Mouse (Mus musculus) thymus, adult 2 months (tissue): ENCODE data around the gene Shq1. TPM values are rescaled to one million over a fixed set of nuclear protein-coding genes. Genes with fewer than 3 reads are reported as not detected.

ENCODE experiments used
- DNase-seq: peaks from one replicate; pipeline ENCODE4 v3.0.0; 2021
- H3K27ac ChIP-seq: fragments of 200-500 bp; 2 replicates; pipeline ENCODE4 v1.5.1; 2012; ENCODE audit warnings: low read length, control low read depth; ENCODE audit not compliant: control insufficient read depth, insufficient read depth
- H3K27me3 ChIP-seq: fragments of 200-500 bp; 2 replicates; pipeline ENCODE4 v1.6.1; 2012; ENCODE audit warnings: mild to moderate bottlenecking, low read length, moderate library complexity, mixed read lengths; ENCODE audit not compliant: control insufficient read depth, insufficient read depth
- H3K36me3 ChIP-seq: fragments of 200-500 bp; 2 replicates; pipeline ENCODE4 v1.6.1; 2012; ENCODE audit warnings: mild to moderate bottlenecking, low read length, moderate library complexity; ENCODE audit not compliant: control insufficient read depth, insufficient read depth
- H3K4me1 ChIP-seq: fragments of 200-500 bp; replicated peaks from 2 replicates; pipeline ENCODE4 v1.6.1; 2012; ENCODE audit warnings: low read length; ENCODE audit not compliant: control insufficient read depth, insufficient read depth
- H3K4me3 ChIP-seq: fragments of 200-500 bp; 2 replicates; pipeline ENCODE4 v1.5.1; 2012; ENCODE audit warnings: mild to moderate bottlenecking, low read length, control low read depth, moderate library complexity; ENCODE audit not compliant: control insufficient read depth, insufficient read depth
- CTCF ChIP-seq: fragments of 200-500 bp; IDR thresholded peaks from 2 replicates; pipeline ENCODE4 v1.5.1; 2012; ENCODE audit warnings: mild to moderate bottlenecking, control low read depth, low read length, moderate library complexity, borderline replicate concordance; ENCODE audit not compliant: control insufficient read depth, poor library complexity, insufficient read depth; ENCODE audit errors: extremely low read depth
- POLR2A ChIP-seq: fragments of 200-500 bp; IDR thresholded peaks from 2 replicates; pipeline ENCODE4 v1.6.1; 2012; ENCODE audit warnings: mild to moderate bottlenecking, low read length, control low read depth, moderate library complexity; ENCODE audit not compliant: control insufficient read depth, poor library complexity, insufficient read depth; ENCODE audit errors: extremely low read depth
- WGBS: fragments of 180-500 bp; shearing (Covaris S2); methylation state at CpG from one replicate; pipeline ENCODE4 v1.1.7; 2018; 5-methylcytosine and 5-hydroxymethylcytosine counted together
- polyA plus RNA-seq: library from polyadenylated mRNA; depleted of rRNA; stranded (reverse); fragments of >200 nt; gene quantifications from 2 replicates; pipeline ENCODE4 v1.2.3, GENCODE M21; 2012

The Shq1 gene
- polyA plus RNA-seq, 1 experiment, result 5.1 TPM

GRCm38 (mm10) chr6:100566774-100567173, 104.2 kb downstream of the Shq1 start:
- Histone ChIP-seq H3K4me1 (peaks cover 14% of the 10 kb centered on the region), H3K4me3 (no peak overlapping the region), H3K27ac (no peak overlapping the region), H3K27me3 (no peaks in the 10 kb centered on the region; the same call in 1 of the 2 replicates), H3K36me3 (no peaks in the 10 kb centered on the region)
- DNase-seq, result no peak
- 89% methylated on average over 6 of the region's 6 CpGs for WGBS
- TF ChIP-seq CTCF (no peak), POLR2A (no peak)

DNA sequence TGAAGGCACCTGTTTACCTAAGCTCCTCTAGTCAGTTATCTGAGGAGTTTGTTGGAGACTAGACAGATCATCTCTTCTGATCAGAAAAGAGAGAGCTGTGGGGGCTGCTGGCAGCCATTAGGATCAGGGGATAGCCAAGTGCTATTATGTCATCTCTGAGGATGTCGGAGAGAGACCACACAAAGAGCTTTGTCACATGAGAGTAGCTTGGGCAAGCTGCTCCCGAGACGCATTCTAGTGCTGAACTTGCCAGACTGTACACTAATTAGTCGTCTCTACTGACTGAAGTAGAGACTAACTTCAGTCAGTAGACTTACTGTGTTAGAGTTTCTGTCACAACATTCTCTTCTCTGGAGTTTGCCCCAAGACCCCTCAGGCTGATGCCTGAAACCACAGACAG, 106.4 kb downstream of the Shq1 start:
- WGBS, result 91% methylated on average over 4 of the region's 4 CpGs
- no peak for TF ChIP-seq CTCF
- DNase-seq, result no peak
- no peak overlapping the region for H3K4me3 ChIP-seq
- no peaks in the 10 kb centered on the region; the same call in 1 of the 2 replicates for H3K27me3 ChIP-seq
- H3K36me3 ChIP-seq, result no peaks in the 10 kb centered on the region
- H3K4me1 ChIP-seq, result peaks cover 14% of the 10 kb centered on the region
- no peak overlapping the region for H3K27ac ChIP-seq

DNA sequence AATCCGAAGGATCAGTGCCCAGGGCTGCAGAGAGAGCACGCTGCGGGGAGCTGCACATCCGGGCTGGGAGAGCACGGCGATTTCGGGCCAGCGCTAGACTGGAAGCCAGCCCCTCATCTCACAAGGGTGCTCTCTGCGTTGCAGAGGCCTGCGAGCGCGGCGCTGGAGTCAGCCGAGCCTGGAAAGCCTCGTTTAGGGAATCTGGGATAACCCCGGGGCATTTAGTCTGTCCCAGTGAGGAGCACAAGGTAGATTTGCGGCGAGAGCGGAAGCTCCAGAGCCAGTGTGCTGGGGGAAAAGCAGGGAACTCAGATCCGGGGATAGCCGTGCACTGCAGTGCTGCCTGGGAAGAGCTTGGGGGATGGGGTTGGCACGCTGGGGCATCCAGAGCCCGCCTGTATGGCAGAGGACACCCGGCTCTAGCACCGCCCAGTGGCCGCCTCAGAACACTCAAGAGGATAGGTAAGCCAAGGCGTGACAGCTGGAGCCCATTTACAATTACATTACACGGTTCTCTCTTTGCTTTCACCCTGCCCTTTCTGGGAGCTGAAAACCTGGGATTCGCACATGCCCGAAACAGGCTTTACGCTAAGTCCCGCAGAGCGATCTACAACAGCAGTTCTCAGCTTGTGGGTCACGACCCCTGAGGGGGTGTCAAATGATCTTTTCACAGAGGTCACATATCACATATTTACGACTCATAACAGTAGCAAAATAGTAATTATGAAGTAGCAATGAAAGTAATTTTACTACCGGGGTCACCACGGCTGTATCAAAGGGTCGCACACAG, 107.2 kb downstream of the Shq1 start:
- no peaks in the 10 kb centered on the region for H3K36me3 ChIP-seq
- WGBS, result 14% methylated on average over 38 of the region's 38 CpGs
- DNase-seq, result peak; percentile 62
- TF ChIP-seq POLR2A (0 out of 2 replicates have a peak, but pooled peaks have one; percentile 4), CTCF (no peak)
- no peaks in the 10 kb centered on the region; the same call in 1 of the 2 replicates for H3K27me3 ChIP-seq
- peak overlapping the region; percentile 44 for H3K4me3 ChIP-seq
- H3K27ac ChIP-seq, result no peak overlapping the region
- peaks cover 14% of the 10 kb centered on the region for H3K4me1 ChIP-seq

DNA sequence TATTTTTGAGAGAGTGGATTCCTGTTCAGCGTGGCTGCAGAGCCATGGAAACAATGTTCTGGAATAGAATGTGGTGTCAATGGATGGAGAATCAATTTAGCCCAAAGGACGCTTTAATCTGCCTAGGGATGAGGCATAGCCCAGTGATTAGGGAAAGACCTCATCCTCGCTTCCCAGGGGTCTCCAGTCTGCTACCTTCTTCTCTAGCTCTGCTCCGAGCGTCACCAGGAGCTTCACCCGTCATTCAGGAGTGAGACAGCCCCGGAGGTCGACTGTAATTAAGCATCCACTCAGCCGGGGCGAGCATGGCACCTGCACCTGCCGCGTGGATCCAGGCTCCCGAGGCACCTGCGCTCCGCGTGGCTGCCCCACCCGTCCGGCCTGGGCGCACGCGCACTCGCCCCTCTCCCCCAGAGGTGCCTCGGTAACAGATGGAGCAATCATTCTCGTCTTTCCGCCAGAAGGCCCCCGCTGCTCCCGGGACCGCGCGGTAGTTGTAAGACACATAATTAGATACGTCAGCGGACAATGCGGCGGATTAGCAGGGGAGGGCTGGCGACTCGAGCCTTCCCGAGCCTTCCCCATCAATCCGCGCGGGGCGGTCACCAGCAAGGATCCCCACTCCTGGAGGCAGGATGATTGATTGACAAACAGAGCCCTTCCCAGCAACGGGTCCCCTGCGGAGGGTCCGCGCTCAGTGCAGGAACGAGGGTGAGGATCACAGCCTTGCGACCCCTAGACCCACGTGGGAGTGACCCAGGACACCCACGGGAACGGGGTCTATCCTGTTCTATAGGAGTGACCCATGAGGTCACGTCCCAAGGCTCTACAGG, 108.0 kb downstream of the Shq1 start:
- WGBS, result 7% methylated on average over 51 of the region's 51 CpGs
- Histone ChIP-seq H3K36me3 (no peaks in the 10 kb centered on the region), H3K4me1 (peaks cover 14% of the 10 kb centered on the region), H3K27ac (no peak overlapping the region), H3K27me3 (no peaks in the 10 kb centered on the region; the same call in 1 of the 2 replicates), H3K4me3 (peak overlapping the region; percentile 44)
- TF ChIP-seq CTCF (no peak), POLR2A (0 out of 2 replicates have a peak, but pooled peaks have one; percentile 7)
- DNase-seq, result peak; percentile 66

- H3K27me3 ChIP-seq, result no peaks in the 10 kb centered on the region; the same call in 1 of the 2 replicates
- WGBS, result 90% methylated on average over 8 of the region's 8 CpGs
Observed at GRCm38 (mm10) chr6:100558057-100558456, 112.9 kb downstream of the Shq1 start.

GRCm38 (mm10) chr6:100542154-100542997, 128.6 kb downstream of the Shq1 start:
- Histone ChIP-seq H3K27me3 (no peaks in the 10 kb centered on the region), H3K27ac (no peak overlapping the region), H3K36me3 (no peaks in the 10 kb centered on the region), H3K4me3 (no peak overlapping the region), H3K4me1 (no peaks in the 10 kb centered on the region)
- no peak for TF ChIP-seq POLR2A
- no peak for TF ChIP-seq CTCF
- WGBS, result 92% methylated on average over 15 of the region's 15 CpGs
- no peak for DNase-seq

More at GRCm38 (mm10) chr6:100558057-100558456, 112.9 kb downstream of the Shq1 start:
- no peak overlapping the region for H3K27ac ChIP-seq
- no peaks in the 10 kb centered on the region for H3K36me3 ChIP-seq
- peaks cover 4% of the 10 kb centered on the region for H3K4me1 ChIP-seq
- H3K4me3 ChIP-seq, result no peak overlapping the region
- no peak for DNase-seq
- TF ChIP-seq POLR2A, result no peak
- TF ChIP-seq CTCF, result no peak
